Mouse (Mus musculus): ENCODE measurements around the gene Rft1. TPM values are rescaled to one million over a fixed set of nuclear protein-coding genes. Genes with fewer than 3 reads are reported as not detected.

Rft1 gene
- polyA plus RNA-seq, 1 experiment from 2014 or later: 17.6 TPM

DNA sequence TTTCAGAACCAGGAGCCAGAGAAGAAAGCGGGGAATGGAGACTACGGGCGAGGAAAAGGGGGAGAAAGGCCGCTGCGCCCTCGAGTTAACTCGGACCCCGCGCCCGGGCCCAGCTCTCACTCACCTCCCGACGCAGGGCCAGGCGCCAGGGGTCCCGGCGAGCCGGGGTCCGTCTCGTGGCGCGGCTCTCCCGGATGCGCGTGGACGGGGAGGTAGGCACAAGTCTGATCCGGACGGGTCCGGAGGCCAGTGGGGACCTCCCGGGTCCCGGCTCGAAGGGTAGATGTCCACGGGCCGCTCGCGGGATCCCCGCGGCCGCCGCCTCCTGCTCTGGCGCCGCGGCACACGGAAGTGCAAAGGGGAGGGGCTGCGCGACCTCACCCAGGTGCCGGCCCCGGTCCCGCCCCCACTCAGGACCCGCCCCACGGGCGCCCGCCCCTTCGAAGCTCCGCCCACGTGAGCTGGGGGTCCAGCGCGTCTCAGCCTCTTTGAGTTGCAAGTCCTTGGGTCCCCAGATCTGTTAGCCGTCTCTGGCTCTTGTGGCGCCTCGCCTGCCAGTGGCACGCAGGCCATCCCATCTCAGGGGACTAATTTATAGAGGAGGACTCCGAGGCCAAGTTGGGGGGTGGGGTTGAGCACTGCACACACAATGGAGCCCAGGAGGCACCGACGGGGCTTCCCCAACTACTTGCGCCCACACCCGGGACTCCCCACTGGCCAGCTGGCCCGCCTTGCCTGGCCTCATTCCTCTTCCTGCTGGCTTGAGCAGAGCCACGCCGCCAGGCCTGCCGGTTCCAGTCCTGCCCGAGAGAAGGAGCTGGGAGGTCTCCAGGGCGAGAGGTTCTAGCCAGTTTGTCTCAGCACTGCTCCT is 28.1 kb upstream of the Rft1 start, which contains the start of gene Prkcd:
Gene Prkcd, minus strand, starts transcription at position 355 of the 871 bp plus-strand sequence.
- Histone ChIP-seq H3K27me3 (ENCODE audit: control insufficient read depth, insufficient read depth, low read length) (no peaks in the 10 kb centered on the region), H3K4me2 (replicated peaks; ENCODE audit: low read depth, low read length) (peak within 1 kb of the TSS; percentile 60)
- WGBS: under 1% methylated on average over 70 of the region's 71 CpGs

GRCm38 (mm10) chr14:30626756-30627742 is 27.1 kb upstream of the Rft1 start:
- Histone ChIP-seq H3K4me2 (replicated peaks; ENCODE audit: low read depth, low read length) (peak overlapping the region; percentile 60), H3K4me1 (ENCODE audit: control insufficient read depth, insufficient read depth, low read length) (peaks cover 20% of the 10 kb centered on the region), H3K4me3 (ENCODE audit: low read depth, low read length) (peak overlapping the region; percentile 74), H3K9me3 (ENCODE audit: control insufficient read depth, low read depth, low read length) (no peaks in the 10 kb centered on the region), H3K27ac (ENCODE audit: low read length) (peak overlapping the region; percentile 48), H3K9ac (replicated peaks; ENCODE audit: low read depth, low read length) (peak overlapping the region; percentile 58; the same call in 1 of the 2 replicates), H3K36me3 (ENCODE audit: control insufficient read depth, insufficient read depth, low read length) (no peaks in the 10 kb centered on the region), H3K27me3 (ENCODE audit: control insufficient read depth, insufficient read depth, low read length) (no peaks in the 10 kb centered on the region)
- WGBS: 59% methylated on average over 12 of the region's 12 CpGs
- no peak for ATAC-seq (ENCODE audit: insufficient number of reproducible peaks, insufficient read depth, low FRiP score, low read depth)

More for the DNA sequence above, 28.1 kb upstream of the Rft1 start, which contains the start of gene Prkcd:
- peak within 1 kb of the TSS; percentile 69 for H3K27ac ChIP-seq (ENCODE audit: low read length)
- peak within 1 kb of the TSS; percentile 58 for H3K9ac ChIP-seq (replicated peaks; ENCODE audit: low read depth, low read length)
- no peaks in the 10 kb centered on the region for H3K9me3 ChIP-seq (ENCODE audit: control insufficient read depth, low read depth, low read length)
- H3K4me1 ChIP-seq (ENCODE audit: control insufficient read depth, insufficient read depth, low read length): peaks cover 17% of the 10 kb centered on the region
- H3K4me3 ChIP-seq (ENCODE audit: low read depth, low read length): peak within 1 kb of the TSS; percentile 74
- no peaks in the 10 kb centered on the region for H3K36me3 ChIP-seq (ENCODE audit: control insufficient read depth, insufficient read depth, low read length)
- peak; percentile 84 for ATAC-seq (ENCODE audit: insufficient number of reproducible peaks, insufficient read depth, low FRiP score, low read depth)

DNA sequence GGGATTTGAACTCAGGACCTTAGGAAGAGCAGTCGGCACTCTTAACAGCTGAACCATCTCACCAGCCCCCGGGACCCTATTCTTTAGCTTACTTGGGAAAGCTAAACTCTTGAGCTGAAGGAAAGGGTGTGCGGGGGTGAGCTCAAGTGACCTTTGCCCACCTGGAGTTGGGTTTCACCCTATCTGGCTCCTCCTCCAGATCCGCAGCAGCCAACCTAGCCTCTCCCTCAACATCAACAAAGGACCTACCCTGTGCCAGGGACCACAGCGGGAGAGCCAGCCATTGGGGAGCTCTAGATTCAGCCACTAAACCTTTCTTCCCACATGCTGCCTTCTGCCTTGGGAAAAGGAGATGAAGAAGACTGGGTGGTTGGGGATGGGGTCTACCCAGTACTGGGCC is 25.9 kb upstream of the Rft1 start:
- 78% methylated on average over 5 of the region's 5 CpGs for WGBS
- H3K27ac ChIP-seq (ENCODE audit: low read length): no peak overlapping the region

GRCm38 (mm10) chr14:30629839-30630238 is 24.3 kb upstream of the Rft1 start:
- H3K36me3 ChIP-seq (ENCODE audit: control insufficient read depth, insufficient read depth, low read length): no peaks in the 10 kb centered on the region
- H3K4me1 ChIP-seq (ENCODE audit: control insufficient read depth, insufficient read depth, low read length): peaks cover 16% of the 10 kb centered on the region
- no peaks in the 10 kb centered on the region for H3K9me3 ChIP-seq (ENCODE audit: control insufficient read depth, low read depth, low read length)
- H3K4me3 ChIP-seq (ENCODE audit: low read depth, low read length): no peak overlapping the region
- no peak overlapping the region for H3K27ac ChIP-seq (ENCODE audit: low read length)
- H3K27me3 ChIP-seq (ENCODE audit: control insufficient read depth, insufficient read depth, low read length): no peaks in the 10 kb centered on the region
- 46% methylated on average over 4 of the region's 4 CpGs for WGBS
- H3K9ac ChIP-seq (replicated peaks; ENCODE audit: low read depth, low read length): no peak overlapping the region
- no peak overlapping the region for H3K4me2 ChIP-seq (replicated peaks; ENCODE audit: low read depth, low read length)
- ATAC-seq (ENCODE audit: insufficient number of reproducible peaks, insufficient read depth, low FRiP score, low read depth): no peak

More for the DNA sequence above, 25.9 kb upstream of the Rft1 start:
- ATAC-seq (ENCODE audit: insufficient number of reproducible peaks, insufficient read depth, low FRiP score, low read depth): no peak
- Histone ChIP-seq H3K4me1 (ENCODE audit: control insufficient read depth, insufficient read depth, low read length) (peaks cover 25% of the 10 kb centered on the region), H3K4me3 (ENCODE audit: low read depth, low read length) (no peak overlapping the region), H3K9ac (replicated peaks; ENCODE audit: low read depth, low read length) (no peak overlapping the region), H3K4me2 (replicated peaks; ENCODE audit: low read depth, low read length) (no peak overlapping the region), H3K36me3 (ENCODE audit: control insufficient read depth, insufficient read depth, low read length) (no peaks in the 10 kb centered on the region), H3K27me3 (ENCODE audit: control insufficient read depth, insufficient read depth, low read length) (no peaks in the 10 kb centered on the region), H3K9me3 (ENCODE audit: control insufficient read depth, low read depth, low read length) (no peaks in the 10 kb centered on the region)

- 61% methylated on average over 5 of the region's 5 CpGs for WGBS
- Histone ChIP-seq H3K4me2 (replicated peaks; ENCODE audit: low read depth, low read length) (no peak overlapping the region), H3K27me3 (ENCODE audit: control insufficient read depth, insufficient read depth, low read length) (no peaks in the 10 kb centered on the region), H3K9me3 (ENCODE audit: control insufficient read depth, low read depth, low read length) (no peaks in the 10 kb centered on the region), H3K9ac (replicated peaks; ENCODE audit: low read depth, low read length) (no peak overlapping the region), H3K4me1 (ENCODE audit: control insufficient read depth, insufficient read depth, low read length) (peaks cover 14% of the 10 kb centered on the region; the same call in 1 of the 2 replicates), H3K36me3 (ENCODE audit: control insufficient read depth, insufficient read depth, low read length) (no peaks in the 10 kb centered on the region), H3K4me3 (ENCODE audit: low read depth, low read length) (no peak overlapping the region), H3K27ac (ENCODE audit: low read length) (no peak overlapping the region)
- ATAC-seq (ENCODE audit: insufficient number of reproducible peaks, insufficient read depth, low FRiP score, low read depth): no peak
Observed at GRCm38 (mm10) chr14:30630811-30631576, 23.2 kb upstream of the Rft1 start.

- ATAC-seq (ENCODE audit: insufficient number of reproducible peaks, insufficient read depth, low FRiP score, low read depth): no peak
- no peak overlapping the region for H3K9ac ChIP-seq (replicated peaks; ENCODE audit: low read depth, low read length)
- H3K36me3 ChIP-seq (ENCODE audit: control insufficient read depth, insufficient read depth, low read length): no peaks in the 10 kb centered on the region
- no peak overlapping the region for H3K4me2 ChIP-seq (replicated peaks; ENCODE audit: low read depth, low read length)
- no peak overlapping the region for H3K4me3 ChIP-seq (ENCODE audit: low read depth, low read length)
- H3K27me3 ChIP-seq (ENCODE audit: control insufficient read depth, insufficient read depth, low read length): no peaks in the 10 kb centered on the region
- peaks cover 9% of the 10 kb centered on the region; the same call in 1 of the 2 replicates for H3K4me1 ChIP-seq (ENCODE audit: control insufficient read depth, insufficient read depth, low read length)
- 57% methylated on average over 2 of the region's 2 CpGs for WGBS
- H3K9me3 ChIP-seq (ENCODE audit: control insufficient read depth, low read depth, low read length): no peaks in the 10 kb centered on the region
- no peak overlapping the region for H3K27ac ChIP-seq (ENCODE audit: low read length)
Observed at GRCm38 (mm10) chr14:30631834-30632233, 22.3 kb upstream of the Rft1 start.

DNA sequence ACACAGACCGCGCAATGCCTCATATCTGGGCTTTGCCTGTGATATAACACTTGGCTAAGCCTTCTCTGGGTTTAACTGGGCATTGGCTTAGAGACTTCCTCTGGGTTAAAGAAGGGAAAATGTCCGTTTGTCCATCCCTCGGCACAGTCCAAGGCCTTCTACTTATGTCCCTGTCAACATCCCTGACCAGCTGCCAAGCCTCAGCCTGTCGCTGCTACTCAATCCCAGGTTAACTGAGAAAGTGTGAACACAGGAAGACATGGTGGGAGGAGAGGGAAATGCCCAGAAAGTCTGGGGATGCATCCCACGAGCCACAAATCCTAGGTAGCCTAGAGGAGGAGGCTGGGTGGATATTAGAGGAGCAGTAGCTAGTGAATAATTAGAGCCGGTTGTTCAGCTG is 20.5 kb upstream of the Rft1 start:
- WGBS: 79% methylated on average over 7 of the region's 7 CpGs
- no peaks in the 10 kb centered on the region for H3K9me3 ChIP-seq (ENCODE audit: control insufficient read depth, low read depth, low read length)
- no peak overlapping the region for H3K27ac ChIP-seq (ENCODE audit: low read length)
- H3K27me3 ChIP-seq (ENCODE audit: control insufficient read depth, insufficient read depth, low read length): no peaks in the 10 kb centered on the region
- H3K4me1 ChIP-seq (ENCODE audit: control insufficient read depth, insufficient read depth, low read length): peaks cover 8% of the 10 kb centered on the region; the same call in 1 of the 2 replicates
- no peak overlapping the region for H3K4me3 ChIP-seq (ENCODE audit: low read depth, low read length)
- no peaks in the 10 kb centered on the region for H3K36me3 ChIP-seq (ENCODE audit: control insufficient read depth, insufficient read depth, low read length)
- H3K4me2 ChIP-seq (replicated peaks; ENCODE audit: low read depth, low read length): no peak overlapping the region
- no peak overlapping the region for H3K9ac ChIP-seq (replicated peaks; ENCODE audit: low read depth, low read length)
- ATAC-seq (ENCODE audit: insufficient number of reproducible peaks, insufficient read depth, low FRiP score, low read depth): no peak

All from stomach, embryonic 14.5 days (tissue).